Mouse (Mus musculus): Measurements from ENCODE around the gene Baz1a. TPM values are rescaled to one million over a fixed set of nuclear protein-coding genes. Genes with fewer than 3 reads are reported as not detected.

Baz1a gene
- total RNA-seq, 2 experiments from 2014 or later: 3.7 to 3.9 TPM

- DNase-seq: no peak
Observed at GRCm38 (mm10) chr12:54876879-54877278, 137.3 kb downstream of the Baz1a start.

GRCm38 (mm10) chr12:54874711-54875110 lies 139.4 kb downstream of the Baz1a start:
- intact Hi-C loops (cut with DNase I): no loop called here
- DNase-seq: no peak

More at GRCm38 (mm10) chr12:54876879-54877278, 137.3 kb downstream of the Baz1a start:
- intact Hi-C loops (cut with DNase I): no loop called here

GRCm38 (mm10) chr12:54862606-54863535 lies 151.3 kb downstream of the Baz1a start, which contains the start of gene Cfl2:
Cfl2 (minus strand) TSS chr12:54862877.
- intact Hi-C loops (cut with DNase I): loop anchor here (2.0 kb wide), 1 partner anchor 28 kb away; no protein-coding TSS in a partner anchor
- peak; percentile 68 to 76 for DNase-seq

GRCm38 (mm10) chr12:54861991-54862605 lies 152.1 kb downstream of the Baz1a start:
- DNase-seq: no peak

GRCm38 (mm10) chr12:54859531-54859930 lies 154.6 kb downstream of the Baz1a start:
- intact Hi-C loops (cut with DNase I): no loop called here
- no peak for DNase-seq

More at GRCm38 (mm10) chr12:54861991-54862605, 152.1 kb downstream of the Baz1a start:
- intact Hi-C loops (cut with DNase I): loop anchor here (2.0 kb wide), 1 partner anchor 27 kb away; no protein-coding TSS in a partner anchor

- no peak for DNase-seq
- intact Hi-C loops (cut with DNase I): no loop called here
Observed at GRCm38 (mm10) chr12:54850551-54850950, 163.6 kb downstream of the Baz1a start.

GRCm38 (mm10) chr12:54844415-54844814 lies 169.7 kb downstream of the Baz1a start:
- intact Hi-C loops (cut with DNase I): no loop called here
- no peak for DNase-seq

Other genes starting within 250 kb of the Baz1a start
- gene Snx6, start 218.6 kb downstream of the Baz1a start, total RNA-seq (2021): 10 to 100 TPM; 17.2 to 17.5 TPM
- gene Cfl2, start 151.5 kb downstream of the Baz1a start, total RNA-seq (2021): 100 to 1,000 TPM; 399 to 476 TPM
- not detected for gene Gm20403, start 27.8 kb downstream of the Baz1a start, total RNA-seq (2021)
- gene 2700097O09Rik, start 65.8 kb upstream of the Baz1a start, total RNA-seq (2021): 1 to 10 TPM; 6.1 to 8.2 TPM
- gene Srp54a, start 65.9 kb upstream of the Baz1a start, total RNA-seq (2021): 10 to 100 TPM; 72.8 to 73.3 TPM
- 1 to 10 TPM; 4.3 to 7.9 TPM for gene Fam177a, start 110.1 kb upstream of the Baz1a start, total RNA-seq (2021)
- 10 to 100 TPM; 27.9 to 37.5 TPM for gene Srp54b, start 140.8 kb upstream of the Baz1a start, total RNA-seq (2021)
- gene 1700047I17Rik2, start 185.2 kb upstream of the Baz1a start, total RNA-seq (2021): 1 to 10 TPM in 1 of 2 experiments, not detected in 1; 4.5 TPM
- 10 to 100 TPM; 20.6 to 25.1 TPM for gene Srp54c, start 215.8 kb upstream of the Baz1a start, total RNA-seq (2021)